Mouse (Mus musculus) hindbrain, embryonic 11.5 days (tissue): ENCODE data around the gene Kel. TPM values are rescaled to one million over a fixed set of nuclear protein-coding genes. Genes with fewer than 3 reads are reported as not detected.
A peak's percentile ranks its signal among the peaks of the same experiment; 100 is the strongest.

Source experiments
- ATAC-seq: fragments of 200-750 bp; cut with Nextera tagmentation; 2 replicates; pipeline ENCODE4 v1.8.0; 2017; ENCODE audit warnings: mild to moderate bottlenecking, moderate TSS enrichment, moderate library complexity; ENCODE audit not compliant: low FRiP score
- DNase-seq: peaks from one replicate; pipeline ENCODE4 v3.0.0-alpha.2; 2015; ENCODE audit warnings: low spot score
- H3K27ac ChIP-seq: fragments of 300-500 bp; sonication (generic); 2 replicates; pipeline ENCODE4 v1.5.1; 2014; ENCODE audit warnings: mild to moderate bottlenecking, low read depth, low read length
- H3K27me3 ChIP-seq: fragments of 300-500 bp; sonication (generic); 2 replicates; pipeline ENCODE4 v1.6.1; 2014; ENCODE audit warnings: mild to moderate bottlenecking, low read length, moderate library complexity, mixed read lengths; ENCODE audit not compliant: control insufficient read depth, insufficient read depth
- H3K36me3 ChIP-seq: fragments of 300-500 bp; sonication (generic); 2 replicates; pipeline ENCODE4 v1.6.1; 2014; ENCODE audit warnings: mild to moderate bottlenecking, low read length, moderate library complexity, mixed read lengths; ENCODE audit not compliant: control insufficient read depth, insufficient read depth
- H3K4me1 ChIP-seq: fragments of 300-500 bp; sonication (generic); replicated peaks from 2 replicates; pipeline ENCODE4 v1.6.1; 2014; ENCODE audit warnings: low read length, mixed read lengths; ENCODE audit not compliant: control insufficient read depth, insufficient read depth
- H3K4me2 ChIP-seq: fragments of 300-500 bp; sonication (generic); replicated peaks from 2 replicates; pipeline ENCODE4 v1.6.1; 2014; ENCODE audit warnings: mild to moderate bottlenecking, low read depth, low read length
- H3K4me3 ChIP-seq: fragments of 300-500 bp; sonication (generic); 2 replicates; pipeline ENCODE4 v1.5.1; 2014; ENCODE audit warnings: low read depth, low read length
- H3K9ac ChIP-seq: fragments of 300-500 bp; sonication (generic); 2 replicates; pipeline ENCODE4 v1.6.1; 2014; ENCODE audit warnings: low read depth, low read length
- H3K9me3 ChIP-seq: fragments of 300-500 bp; sonication (generic); 2 replicates; pipeline ENCODE4 v1.6.1; 2016; ENCODE audit warnings: low read length; ENCODE audit not compliant: control insufficient read depth
- WGBS: fragments of 180-500 bp; shearing (Covaris S2); extraction: QIAGEN DNeasy Blood & Tissue Kit; methylation state at CpG from one replicate; pipeline ENCODE4 v1.1.7; 2014; 5-methylcytosine and 5-hydroxymethylcytosine counted together
- polyA plus RNA-seq: library from polyadenylated mRNA; unstranded; fragments of >200 nt; fragmentation: Nextera tagmentation; extraction: Ambion mirVana; gene quantifications from 2 replicates; pipeline ENCODE4 v1.2.1, GENCODE M21; 2014

Kel gene
- polyA plus RNA-seq, 1 experiment from 2014 or later: 9.2 TPM

- no peak for DNase-seq
- 79% methylated on average over 6 of the region's 6 CpGs for whole genome bisulfite sequencing
- H3K4me3 ChIP-seq: no peak overlapping the region
These were observed 62.8 kb downstream of the Kel start for GRCm38 (mm10) chr6:41641173-41641866.

GRCm38 (mm10) chr6:41640449-41640848 is 63.7 kb downstream of the Kel start:
- no peaks in the 10 kb centered on the region for H3K27me3 ChIP-seq
- ATAC-seq: no peak
- no peak overlapping the region for H3K27ac ChIP-seq
- 57% methylated on average over 3 of the region's 3 CpGs for WGBS
- no peaks in the 10 kb centered on the region for H3K9me3 ChIP-seq
- no peak overlapping the region for H3K9ac ChIP-seq
- H3K4me1 ChIP-seq: no peaks in the 10 kb centered on the region
- no peak overlapping the region for H3K4me3 ChIP-seq
- no peak for DNase-seq
- no peaks in the 10 kb centered on the region for H3K36me3 ChIP-seq
- H3K4me2 ChIP-seq: no peak overlapping the region

More at GRCm38 (mm10) chr6:41641173-41641866, 62.8 kb downstream of the Kel start:
- H3K36me3 ChIP-seq: no peaks in the 10 kb centered on the region
- H3K27ac ChIP-seq: no peak overlapping the region
- H3K9me3 ChIP-seq: no peaks in the 10 kb centered on the region
- ATAC-seq: no peak
- H3K27me3 ChIP-seq: no peaks in the 10 kb centered on the region
- no peak overlapping the region for H3K9ac ChIP-seq
- H3K4me2 ChIP-seq: no peak overlapping the region
- no peaks in the 10 kb centered on the region for H3K4me1 ChIP-seq

- ATAC-seq: 0 out of 2 replicates have a peak, but pooled peaks have one; percentile 17
- no peak overlapping the region for H3K9ac ChIP-seq
- no peaks in the 10 kb centered on the region for H3K4me1 ChIP-seq
- 82% methylated on average over 6 of the region's 6 CpGs for WGBS
- H3K4me2 ChIP-seq: no peak overlapping the region
- H3K36me3 ChIP-seq: no peaks in the 10 kb centered on the region
- no peaks in the 10 kb centered on the region for H3K9me3 ChIP-seq
- no peak overlapping the region for H3K27ac ChIP-seq
- DNase-seq: no peak
- no peaks in the 10 kb centered on the region for H3K27me3 ChIP-seq
- no peak overlapping the region for H3K4me3 ChIP-seq
These were observed 66.1 kb downstream of the Kel start for GRCm38 (mm10) chr6:41637927-41638506.

GRCm38 (mm10) chr6:41637393-41637792 is 66.7 kb downstream of the Kel start:
- Histone ChIP-seq H3K9ac (no peak overlapping the region), H3K4me2 (no peak overlapping the region), H3K4me3 (no peak overlapping the region), H3K9me3 (no peaks in the 10 kb centered on the region), H3K36me3 (no peaks in the 10 kb centered on the region), H3K27ac (no peak overlapping the region), H3K27me3 (no peaks in the 10 kb centered on the region), H3K4me1 (no peaks in the 10 kb centered on the region)
- no peak for ATAC-seq
- WGBS: 17% methylated on average over 1 of the region's 1 CpGs
- no peak for DNase-seq

Other genes starting within 250 kb of the Kel start
- not detected in 2 replicates for gene Prss1, start 245.4 kb downstream of the Kel start, polyA plus RNA-seq
- not detected in 2 replicates for gene Prss2, start 182.6 kb downstream of the Kel start, polyA plus RNA-seq
- gene Ephb6, start 98.9 kb downstream of the Kel start, polyA plus RNA-seq: 8.8 and 8.9 TPM in 2 replicates
- gene Trpv6, start 67.9 kb downstream of the Kel start, polyA plus RNA-seq: 0.34 and 0.43 TPM in 2 replicates
- gene Trpv5, start 23.6 kb downstream of the Kel start, polyA plus RNA-seq: not detected in 2 replicates
- gene Llcfc1, start 19.9 kb downstream of the Kel start, polyA plus RNA-seq: not detected in 2 replicates
- not detected in 2 replicates for gene Olfr459, start 70.8 kb upstream of the Kel start, polyA plus RNA-seq
- gene Pip, start 143.2 kb upstream of the Kel start, polyA plus RNA-seq: not detected in 2 replicates
- gene Sval2, start 148.7 kb upstream of the Kel start, polyA plus RNA-seq: not detected in 2 replicates
- gene Sval1, start 247.3 kb upstream of the Kel start, polyA plus RNA-seq: not detected in 2 replicates